Comparison of ENCODE assay signal across 9 mouse cellular contexts in genomic region chr5:77487837-77488827, GRCm38 (mm10).
DNase-seq lines count a peak whose midpoint lies in the region; ATAC-seq and TF ChIP-seq lines count a peak whose summit lies in the region.
"Had no signal": no experiment of that assay in that cellular context is flagged by ENCODE, and none has a peak within 500 bp of the region (broad histone marks: within the 10 kb centered on the region; RNA-seq: fewer than 3 reads in every experiment).

No protein-coding gene starts in this region.

- no peak for TF ChIP-seq CTCF in layer of hippocampus, adult 2 months (conservative IDR thresholded peaks at IDR 0.05)
- TF ChIP-seq CTCF in midbrain, postnatal 0 days (IDR thresholded peaks at IDR 0.05), result no peak

- DNase-seq in layer of hippocampus, adult 2 months (ENCODE audit: low spot score in 2 of 2), result no peak
- DNase-seq in layer of hippocampus, adult 18-20 months (ENCODE audit: low spot score in 2 of 2), result no peak
- DNase-seq in hindbrain, embryonic 14.5 days (ENCODE audit: low spot score), result peak; percentile 38
- DNase-seq in midbrain, postnatal 0 days (ENCODE audit: low spot score), result peak; percentile 25
- DNase-seq in adrenal gland, adult 8-10 months, result no peak
- DNase-seq in Muller cell, postnatal 12 days (ENCODE audit: inconsistent ontology term), result no peak
- DNase-seq: kidney, postnatal 14 days had no signal

- H3K4me1 ChIP-seq in embryonic facial prominence, embryonic 12.5 days, result peaks cover 18% of the 10 kb centered on the region
- peaks cover 10% of the 10 kb centered on the region; the same call in 1 of the 2 replicates for H3K4me1 ChIP-seq in hindbrain, embryonic 14.5 days (replicated peaks; ENCODE audit: control insufficient read depth, insufficient read depth, low read length)
- peaks cover 3% of the 10 kb centered on the region; the same call in 1 of the 2 replicates for H3K4me1 ChIP-seq in midbrain, postnatal 0 days (ENCODE audit: insufficient read depth, low read length)

- peak overlapping the region; percentile 40 for H3K4me2 ChIP-seq in embryonic facial prominence, embryonic 12.5 days (replicated peaks)
- peak overlapping the region; percentile 39 for H3K4me2 ChIP-seq in hindbrain, embryonic 14.5 days (replicated peaks)
- H3K4me2 ChIP-seq in midbrain, postnatal 0 days (ENCODE audit: low read depth, low read length, poor library complexity, severe bottlenecking), result peak overlapping the region; percentile 19

- H3K27me3 ChIP-seq in embryonic facial prominence, embryonic 12.5 days, result no peaks in the 10 kb centered on the region
- no peaks in the 10 kb centered on the region for H3K27me3 ChIP-seq in hindbrain, embryonic 14.5 days (ENCODE audit: control insufficient read depth, insufficient read depth, low read length)
- no peaks in the 10 kb centered on the region for H3K27me3 ChIP-seq in midbrain, postnatal 0 days (ENCODE audit: insufficient read depth, low read length)

- ATAC-seq in embryonic facial prominence, embryonic 12.5 days (ENCODE audit: insufficient number of reproducible peaks, insufficient read depth, low FRiP score, low TSS enrichment), result peak; percentile 77
- peak; percentile 81 for ATAC-seq in hindbrain, embryonic 14.5 days (ENCODE audit: low FRiP score)
- peak; percentile 49; the same call in 1 of the 2 replicates for ATAC-seq in midbrain, postnatal 0 days (ENCODE audit: low FRiP score)
- ATAC-seq in CD4-positive, CD25-positive, alpha-beta regulatory T cell, adult 4 months, result no peak

- 5% methylated on average over 19 of the region's 19 CpGs for WGBS in embryonic facial prominence, embryonic 12.5 days
- 8% methylated on average over 19 of the region's 19 CpGs for WGBS in hindbrain, embryonic 14.5 days
- 13% methylated on average over 19 of the region's 19 CpGs for WGBS in midbrain, postnatal 0 days

- H3K36me3 ChIP-seq in embryonic facial prominence, embryonic 12.5 days, result no peaks in the 10 kb centered on the region
- H3K36me3 ChIP-seq in hindbrain, embryonic 14.5 days (replicated peaks; ENCODE audit: control insufficient read depth, insufficient read depth), result no peaks in the 10 kb centered on the region
- H3K36me3 ChIP-seq in midbrain, postnatal 0 days (ENCODE audit: insufficient read depth, low read length), result no peaks in the 10 kb centered on the region

- H3K9ac ChIP-seq in embryonic facial prominence, embryonic 12.5 days, result no peak overlapping the region
- peak overlapping the region; percentile 21; the same call in 1 of the 2 replicates for H3K9ac ChIP-seq in hindbrain, embryonic 14.5 days
- H3K9ac ChIP-seq in midbrain, postnatal 0 days (replicated peaks; ENCODE audit: low read length, poor library complexity, severe bottlenecking), result no peak overlapping the region

- no peaks in the 10 kb centered on the region for H3K9me3 ChIP-seq in embryonic facial prominence, embryonic 12.5 days
- no peaks in the 10 kb centered on the region for H3K9me3 ChIP-seq in hindbrain, embryonic 14.5 days (ENCODE audit: control insufficient read depth, low read length)
- no peaks in the 10 kb centered on the region for H3K9me3 ChIP-seq in midbrain, postnatal 0 days (ENCODE audit: low read length)

- peak overlapping the region; percentile 30 for H3K4me3 ChIP-seq in layer of hippocampus, adult 2 months
- no peak overlapping the region for H3K4me3 ChIP-seq in embryonic facial prominence, embryonic 12.5 days
- H3K4me3 ChIP-seq in hindbrain, embryonic 14.5 days (replicated peaks; ENCODE audit: low read length), result no peak overlapping the region
- H3K4me3 ChIP-seq in midbrain, postnatal 0 days (ENCODE audit: low read depth, low read length), result no peak overlapping the region

- no peak overlapping the region for H3K27ac ChIP-seq in layer of hippocampus, adult 2 months
- peak overlapping the region; percentile 91 for H3K27ac ChIP-seq in embryonic facial prominence, embryonic 12.5 days
- H3K27ac ChIP-seq in hindbrain, embryonic 14.5 days, result 0 out of 2 replicates have a peak overlapping the region, but pooled peaks have one; percentile 23
- H3K27ac ChIP-seq in midbrain, postnatal 0 days (ENCODE audit: low read depth, low read length), result no peak overlapping the region

Comparison
In these comparisons a context has a peak if more than half of its experiments do, and no peak if none do; other contexts are left out.
1. DNase-seq: peak in hindbrain, embryonic 14.5 days (single experiment) and midbrain, postnatal 0 days (single experiment); none in layer of hippocampus, adult 2 months (0 of 2), layer of hippocampus, adult 18-20 months (0 of 2), adrenal gland, adult 8-10 months (single experiment) and Muller cell, postnatal 12 days (single experiment).
2. H3K27ac ChIP-seq: peak in embryonic facial prominence, embryonic 12.5 days (single experiment) and hindbrain, embryonic 14.5 days (single experiment); none in layer of hippocampus, adult 2 months (single experiment) and midbrain, postnatal 0 days (single experiment).
3. Peak in every context shown above with its lines, with median percentiles within 50 percentile points of each other: H3K4me2 ChIP-seq.